Mouse (Mus musculus): ENCODE results near the gene Lrrc57. TPM values are rescaled to one million over a fixed set of nuclear protein-coding genes. Genes with fewer than 3 reads are reported as not detected.

Gene Lrrc57
- total RNA-seq (2021), result 10 to 100 TPM; 43.6 to 44.7 TPM
- long read RNA-seq, experiment 1, transcript Lrrc57-202 (6 exons, 1,962 nt), result major isoform, 31 of 108 reads
- long read RNA-seq, experiment 1, transcript Lrrc57-201 (6 exons, 1,848 nt), result minor isoform, 5 of 108 reads
- long read RNA-seq, experiment 1, transcript Lrrc57-204 (6 exons, 1,961 nt), result minor isoform, 7 of 108 reads
- long read RNA-seq, experiment 1, partial matches to known transcripts, result 24 of 108 reads
- long read RNA-seq, experiment 1, other reads (novel, unspliced or antisense), result 41 of 108 reads
- long read RNA-seq, experiment 2, transcript Lrrc57-201 (6 exons, 1,848 nt), result minor isoform, 5 of 74 reads
- long read RNA-seq, experiment 2, transcript Lrrc57-204 (6 exons, 1,961 nt), result minor isoform, 9 of 74 reads
- long read RNA-seq, experiment 2, transcript Lrrc57-202 (6 exons, 1,962 nt), result major isoform, 20 of 74 reads
- long read RNA-seq, experiment 2, partial matches to known transcripts, result 21 of 74 reads
- long read RNA-seq, experiment 2, other reads (novel, unspliced or antisense), result 19 of 74 reads

- peak; percentile 91 to 92 for DNase-seq (ENCODE audit: low spot score in 2 of 2)
Measured at GRCm38 (mm10) chr2:120608830-120609723, at the start of gene Lrrc57, which contains the start of gene Haus2. TSS of gene Lrrc57 (minus strand) at chr2:120609520. TSS of gene Haus2 (plus strand) at chr2:120609383.

- no peak for DNase-seq (ENCODE audit: low spot score in 2 of 2)
Measured at GRCm38 (mm10) chr2:120658486-120658885, 49.2 kb upstream of the Lrrc57 start.

GRCm38 (mm10) chr2:120656711-120657110 is 47.4 kb upstream of the Lrrc57 start:
- DNase-seq (ENCODE audit: low spot score in 2 of 2), result no peak

- no peak for DNase-seq (ENCODE audit: low spot score in 2 of 2)
Measured at GRCm38 (mm10) chr2:120655905-120656304, 46.6 kb upstream of the Lrrc57 start.

GRCm38 (mm10) chr2:120654693-120655092 is 45.4 kb upstream of the Lrrc57 start:
- no peak for DNase-seq (ENCODE audit: low spot score in 2 of 2)

- no peak for DNase-seq (ENCODE audit: low spot score in 2 of 2)
Measured at GRCm38 (mm10) chr2:120652925-120653284, 43.6 kb upstream of the Lrrc57 start.

GRCm38 (mm10) chr2:120652256-120652924 is 43.1 kb upstream of the Lrrc57 start:
- DNase-seq (ENCODE audit: low spot score in 2 of 2), result no peak

GRCm38 (mm10) chr2:120646777-120647176 is 37.5 kb upstream of the Lrrc57 start:
- no peak for DNase-seq (ENCODE audit: low spot score in 2 of 2)

GRCm38 (mm10) chr2:120643836-120644235 is 34.5 kb upstream of the Lrrc57 start:
- no peak for DNase-seq (ENCODE audit: low spot score in 2 of 2)

GRCm38 (mm10) chr2:120640835-120641234 is 31.5 kb upstream of the Lrrc57 start:
- no peak for DNase-seq (ENCODE audit: low spot score in 2 of 2)

GRCm38 (mm10) chr2:120631957-120632356 is 22.6 kb upstream of the Lrrc57 start:
- DNase-seq (ENCODE audit: low spot score in 2 of 2), result no peak

- no peak for DNase-seq (ENCODE audit: low spot score in 2 of 2)
Measured at GRCm38 (mm10) chr2:120631521-120631920, 22.2 kb upstream of the Lrrc57 start.

- DNase-seq (ENCODE audit: low spot score in 2 of 2), result no peak
Measured at GRCm38 (mm10) chr2:120630655-120631054, 21.3 kb upstream of the Lrrc57 start.

- DNase-seq (ENCODE audit: low spot score in 2 of 2), result no peak
Measured at GRCm38 (mm10) chr2:120630246-120630645, 20.9 kb upstream of the Lrrc57 start.

GRCm38 (mm10) chr2:120628886-120629735 is 19.8 kb upstream of the Lrrc57 start, which contains the start of gene Stard9:
TSS of gene Stard9 (plus strand) at chr2:120629121.
- DNase-seq (ENCODE audit: low spot score in 2 of 2), result peak; percentile 94 to 98

GRCm38 (mm10) chr2:120628076-120628865 is 19.0 kb upstream of the Lrrc57 start:
- no peak for DNase-seq (ENCODE audit: low spot score in 2 of 2)

GRCm38 (mm10) chr2:120622920-120623319 is 13.6 kb upstream of the Lrrc57 start:
- DNase-seq (ENCODE audit: low spot score in 2 of 2), result no peak

GRCm38 (mm10) chr2:120619538-120619937 is 10.2 kb upstream of the Lrrc57 start:
- no peak for DNase-seq (ENCODE audit: low spot score in 2 of 2)
